Mouse (Mus musculus): ENCODE data around the gene Dock9. TPM values are rescaled to one million over a fixed set of nuclear protein-coding genes. Genes with fewer than 3 reads are reported as not detected.
A peak's percentile ranks its signal among the peaks of the same experiment; 100 is the strongest.

Gene Dock9
- polyA plus RNA-seq, 1 experiment from 2014 or later, result 4.1 TPM

GRCm38 (mm10) chr14:121660167-121660894 lies 137.3 kb downstream of the Dock9 start:
- DNase-seq (ENCODE audit: low spot score), result no peak
- Histone ChIP-seq H3K27ac (replicated peaks) (no peak overlapping the region), H3K4me3 (no peak overlapping the region), H3K27me3 (replicated peaks; ENCODE audit: low read depth, poor library complexity, severe bottlenecking) (no peaks in the 10 kb centered on the region), H3K9me3 (no peaks in the 10 kb centered on the region), H3K36me3 (replicated peaks) (peaks cover 3% of the 10 kb centered on the region; the same call in 1 of the 2 replicates), H3K4me1 (peaks cover 8% of the 10 kb centered on the region; the same call in 1 of the 2 replicates)
- 84% methylated on average over 15 of the region's 15 CpGs for WGBS

- H3K9me3 ChIP-seq, result no peaks in the 10 kb centered on the region
- no peak for DNase-seq (ENCODE audit: low spot score)
- H3K27ac ChIP-seq (replicated peaks), result no peak overlapping the region
- no peaks in the 10 kb centered on the region for H3K27me3 ChIP-seq (replicated peaks; ENCODE audit: low read depth, poor library complexity, severe bottlenecking)
- H3K4me3 ChIP-seq, result no peak overlapping the region
- H3K36me3 ChIP-seq (replicated peaks), result peaks cover 3% of the 10 kb centered on the region; the same call in 1 of the 2 replicates
- WGBS, result 85% methylated on average over 12 of the region's 12 CpGs
- H3K4me1 ChIP-seq, result peaks cover 8% of the 10 kb centered on the region; the same call in 1 of the 2 replicates
Measured at GRCm38 (mm10) chr14:121659061-121659824, 138.4 kb downstream of the Dock9 start.

GRCm38 (mm10) chr14:121658537-121658936 lies 139.1 kb downstream of the Dock9 start:
- no peak for DNase-seq (ENCODE audit: low spot score)
- 87% methylated on average over 9 of the region's 9 CpGs for WGBS
- H3K27ac ChIP-seq (replicated peaks), result no peak overlapping the region
- H3K36me3 ChIP-seq (replicated peaks), result peaks cover 3% of the 10 kb centered on the region; the same call in 1 of the 2 replicates
- no peaks in the 10 kb centered on the region for H3K9me3 ChIP-seq
- H3K27me3 ChIP-seq (replicated peaks; ENCODE audit: low read depth, poor library complexity, severe bottlenecking), result no peaks in the 10 kb centered on the region
- H3K4me1 ChIP-seq, result peaks cover 8% of the 10 kb centered on the region; the same call in 1 of the 2 replicates
- no peak overlapping the region for H3K4me3 ChIP-seq

GRCm38 (mm10) chr14:121657633-121658032 lies 140.0 kb downstream of the Dock9 start:
- Histone ChIP-seq H3K9me3 (no peaks in the 10 kb centered on the region), H3K4me1 (peaks cover 8% of the 10 kb centered on the region; the same call in 1 of the 2 replicates), H3K4me3 (no peak overlapping the region), H3K27ac (replicated peaks) (no peak overlapping the region), H3K36me3 (replicated peaks) (peaks cover 3% of the 10 kb centered on the region; the same call in 1 of the 2 replicates), H3K27me3 (replicated peaks; ENCODE audit: low read depth, poor library complexity, severe bottlenecking) (no peaks in the 10 kb centered on the region)
- 83% methylated on average over 7 of the region's 7 CpGs for WGBS
- no peak for DNase-seq (ENCODE audit: low spot score)

- 90% methylated on average over 10 of the region's 10 CpGs for WGBS
- Histone ChIP-seq H3K4me3 (no peak overlapping the region), H3K36me3 (replicated peaks) (peaks cover 3% of the 10 kb centered on the region; the same call in 1 of the 2 replicates), H3K4me1 (peaks cover 8% of the 10 kb centered on the region; the same call in 1 of the 2 replicates), H3K27ac (replicated peaks) (no peak overlapping the region), H3K9me3 (no peaks in the 10 kb centered on the region), H3K27me3 (replicated peaks; ENCODE audit: low read depth, poor library complexity, severe bottlenecking) (no peaks in the 10 kb centered on the region)
- no peak for DNase-seq (ENCODE audit: low spot score)
Measured at GRCm38 (mm10) chr14:121656912-121657311, 140.7 kb downstream of the Dock9 start.

- 70% methylated on average over 2 of the region's 2 CpGs for WGBS
Measured at GRCm38 (mm10) chr14:121654977-121655376, 142.7 kb downstream of the Dock9 start.

GRCm38 (mm10) chr14:121654416-121654967 lies 143.1 kb downstream of the Dock9 start:
- Histone ChIP-seq H3K4me1 (no peaks in the 10 kb centered on the region), H3K4me3 (no peak overlapping the region), H3K36me3 (replicated peaks) (peaks cover 3% of the 10 kb centered on the region; the same call in 1 of the 2 replicates), H3K27me3 (replicated peaks; ENCODE audit: low read depth, poor library complexity, severe bottlenecking) (no peaks in the 10 kb centered on the region), H3K27ac (replicated peaks) (no peak overlapping the region), H3K9me3 (no peaks in the 10 kb centered on the region)
- WGBS, result 82% methylated on average over 7 of the region's 7 CpGs
- DNase-seq (ENCODE audit: low spot score), result no peak

More at GRCm38 (mm10) chr14:121654977-121655376, 142.7 kb downstream of the Dock9 start:
- H3K36me3 ChIP-seq (replicated peaks), result peaks cover 3% of the 10 kb centered on the region; the same call in 1 of the 2 replicates
- H3K27ac ChIP-seq (replicated peaks), result peak overlapping the region; percentile 14; the same call in 1 of the 2 replicates
- H3K4me1 ChIP-seq, result no peaks in the 10 kb centered on the region
- no peaks in the 10 kb centered on the region for H3K27me3 ChIP-seq (replicated peaks; ENCODE audit: low read depth, poor library complexity, severe bottlenecking)
- no peak for DNase-seq (ENCODE audit: low spot score)
- H3K4me3 ChIP-seq, result no peak overlapping the region
- H3K9me3 ChIP-seq, result no peaks in the 10 kb centered on the region

- Histone ChIP-seq H3K4me3 (no peak overlapping the region), H3K9me3 (no peaks in the 10 kb centered on the region), H3K36me3 (replicated peaks) (peaks cover 3% of the 10 kb centered on the region; the same call in 1 of the 2 replicates), H3K27ac (replicated peaks) (no peak overlapping the region), H3K27me3 (replicated peaks; ENCODE audit: low read depth, poor library complexity, severe bottlenecking) (no peaks in the 10 kb centered on the region), H3K4me1 (peaks cover 2% of the 10 kb centered on the region)
- 88% methylated on average over 10 of the region's 10 CpGs for WGBS
- DNase-seq (ENCODE audit: low spot score), result no peak
Measured at GRCm38 (mm10) chr14:121653717-121654116, 143.9 kb downstream of the Dock9 start.

- no peaks in the 10 kb centered on the region for H3K27me3 ChIP-seq (replicated peaks; ENCODE audit: low read depth, poor library complexity, severe bottlenecking)
- WGBS, result 89% methylated on average over 7 of the region's 7 CpGs
- peaks cover 3% of the 10 kb centered on the region; the same call in 1 of the 2 replicates for H3K36me3 ChIP-seq (replicated peaks)
- no peak overlapping the region for H3K27ac ChIP-seq (replicated peaks)
- H3K9me3 ChIP-seq, result no peaks in the 10 kb centered on the region
- DNase-seq (ENCODE audit: low spot score), result no peak
- H3K4me1 ChIP-seq, result peaks cover 5% of the 10 kb centered on the region
- no peak overlapping the region for H3K4me3 ChIP-seq
Measured at GRCm38 (mm10) chr14:121653241-121653640, 144.4 kb downstream of the Dock9 start.

GRCm38 (mm10) chr14:121648581-121649060 lies 149.0 kb downstream of the Dock9 start:
- H3K27me3 ChIP-seq (replicated peaks; ENCODE audit: low read depth, poor library complexity, severe bottlenecking), result no peaks in the 10 kb centered on the region
- WGBS, result 52% methylated on average over 9 of the region's 9 CpGs
- no peak overlapping the region for H3K4me3 ChIP-seq
- H3K4me1 ChIP-seq, result peaks cover 5% of the 10 kb centered on the region
- H3K36me3 ChIP-seq (replicated peaks), result no peaks in the 10 kb centered on the region
- no peak overlapping the region for H3K27ac ChIP-seq (replicated peaks)
- H3K9me3 ChIP-seq, result no peaks in the 10 kb centered on the region
- DNase-seq (ENCODE audit: low spot score), result peak; percentile 18

GRCm38 (mm10) chr14:121647693-121648092 lies 149.9 kb downstream of the Dock9 start:
- no peaks in the 10 kb centered on the region for H3K9me3 ChIP-seq
- no peak for DNase-seq (ENCODE audit: low spot score)
- 89% methylated on average over 6 of the region's 6 CpGs for WGBS
- H3K27ac ChIP-seq (replicated peaks), result no peak overlapping the region
- H3K4me1 ChIP-seq, result peaks cover 5% of the 10 kb centered on the region
- no peaks in the 10 kb centered on the region for H3K36me3 ChIP-seq (replicated peaks)
- H3K4me3 ChIP-seq, result no peak overlapping the region
- no peaks in the 10 kb centered on the region for H3K27me3 ChIP-seq (replicated peaks; ENCODE audit: low read depth, poor library complexity, severe bottlenecking)

GRCm38 (mm10) chr14:121646617-121647016 lies 151.0 kb downstream of the Dock9 start:
- WGBS, result 74% methylated on average over 10 of the region's 10 CpGs
- H3K27me3 ChIP-seq (replicated peaks; ENCODE audit: low read depth, poor library complexity, severe bottlenecking), result no peaks in the 10 kb centered on the region
- H3K27ac ChIP-seq (replicated peaks), result no peak overlapping the region
- no peak overlapping the region for H3K4me3 ChIP-seq
- peaks cover 5% of the 10 kb centered on the region for H3K4me1 ChIP-seq
- no peaks in the 10 kb centered on the region for H3K9me3 ChIP-seq
- no peaks in the 10 kb centered on the region for H3K36me3 ChIP-seq (replicated peaks)
- no peak for DNase-seq (ENCODE audit: low spot score)
